Mouse (Mus musculus) heart, postnatal 0 days (tissue): ENCODE measurements around the gene Dlg4.
A peak's percentile ranks its signal among the peaks of the same experiment; 100 is the strongest.

Experiments
- CTCF ChIP-seq: IDR thresholded peaks from 2 replicates; pipeline ENCODE4 v1.5.1; 2016; ENCODE audit warnings: antibody characterized with exemption, control low read depth, low read depth
- EP300 ChIP-seq: IDR thresholded peaks from 2 replicates; pipeline ENCODE4 v1.6.1; 2016; ENCODE audit warnings: antibody characterized with exemption, low read depth

- TF ChIP-seq CTCF (peak; percentile 12; the same call in 1 of the 2 replicates), EP300 (no peak)
Measured at GRCm38 (mm10) chr11:69994401-69995090, 22.2 kb upstream of the Dlg4 start.
